Mouse (Mus musculus) mesoderm, embryonic 11.5 days (tissue): ENCODE data around the gene Ttc17.
A peak's percentile ranks its signal among the peaks of the same experiment; 100 is the strongest.
"Not testable (repeated sequence)": the region's sequence is repeated elsewhere in the genome, so short reads cannot be mapped to it uniquely, and the experiment has no call there.

ENCODE experiments used
- DNase-seq: peaks from one replicate; pipeline ENCODE4 v3.0.0-alpha.2; 2012; ENCODE audit warnings: low read depth, low spot score

Gene Ttc17

DNA sequence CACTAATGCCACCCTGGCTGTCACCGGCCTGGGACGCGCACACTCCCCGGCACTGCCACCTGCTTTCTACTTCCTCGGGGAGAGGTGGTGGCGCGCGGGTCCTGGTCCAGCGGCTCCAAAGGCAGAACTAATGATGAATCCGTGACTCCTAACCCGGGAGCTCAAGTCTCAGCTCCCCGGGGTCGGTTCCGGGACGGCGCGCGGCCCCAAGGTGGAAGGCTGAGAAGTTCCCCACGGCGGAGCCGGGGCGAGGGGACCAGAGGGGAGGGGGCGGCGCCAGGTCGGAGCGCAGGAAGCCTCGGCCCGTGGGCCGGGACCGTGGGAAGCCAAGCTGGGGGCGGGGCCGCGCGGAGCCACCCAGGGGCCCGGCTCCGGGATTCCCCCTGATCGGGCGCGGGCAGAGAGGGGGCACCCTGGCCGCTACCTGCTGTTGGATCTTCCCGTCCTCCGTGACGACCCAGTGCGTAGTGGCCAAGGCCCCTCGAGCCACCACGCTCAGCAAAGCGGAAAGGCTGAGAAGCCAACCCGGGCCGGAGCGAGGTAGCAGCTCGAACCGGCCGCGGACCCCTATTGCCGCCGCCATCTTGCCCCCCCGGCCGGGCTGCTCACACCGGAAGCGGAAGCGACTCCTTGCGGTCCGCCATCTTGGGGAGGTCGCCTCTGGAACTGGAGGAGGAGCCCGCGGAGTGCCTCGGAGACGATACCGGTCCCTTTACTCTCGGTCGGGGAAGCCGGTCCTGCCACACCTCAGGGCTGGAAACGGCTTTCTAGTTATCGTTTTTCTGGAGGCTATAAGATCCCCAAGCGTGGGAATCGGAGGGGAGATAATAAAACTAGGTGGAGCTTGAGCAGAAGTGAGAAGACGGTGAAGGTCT is at the start of gene Ttc17:
TSS of gene Ttc17 (minus strand) at position 607 of the 875 bp plus-strand sequence.
- peak; percentile 91 for DNase-seq

DNA sequence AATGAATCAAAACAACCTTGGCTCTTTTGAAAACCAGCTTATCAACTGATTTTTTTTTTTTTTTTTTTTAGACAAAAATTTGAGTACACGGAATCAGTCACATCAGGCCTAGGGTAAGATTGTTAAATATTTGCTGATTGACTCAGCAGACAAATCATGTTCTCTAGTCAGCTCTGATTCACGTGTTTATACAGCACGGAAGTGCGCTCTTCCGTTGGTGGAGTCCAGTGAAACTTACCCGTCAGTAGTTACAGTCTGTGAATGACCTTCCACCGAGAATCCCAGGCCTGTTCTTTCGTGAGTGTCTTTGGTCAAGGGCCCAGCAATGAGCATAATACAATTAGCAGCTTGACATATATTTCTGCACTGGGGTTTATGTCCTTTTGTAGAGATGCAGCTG is 43.2 kb upstream of the Ttc17 start:
- DNase-seq, result no peak

DNA sequence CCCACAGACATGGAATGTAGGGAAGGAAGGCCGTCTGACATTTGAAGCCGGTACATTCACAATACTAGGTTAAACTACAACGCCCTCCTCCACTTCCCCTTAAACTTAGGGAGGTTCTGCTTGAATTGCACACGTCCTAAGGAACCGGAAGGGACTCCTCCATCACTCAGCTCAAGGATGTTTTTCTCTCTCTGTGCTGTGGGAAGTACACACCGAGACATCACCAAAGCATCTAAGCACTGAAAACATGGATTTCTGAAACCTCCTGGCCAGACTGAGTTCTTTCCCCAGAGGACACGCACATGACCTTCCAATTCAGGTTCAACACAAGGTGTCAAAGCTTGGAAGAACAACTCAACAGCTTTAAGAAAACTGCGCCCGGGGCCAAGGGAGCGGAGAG is 30.5 kb upstream of the Ttc17 start:
- peak; percentile 13 for DNase-seq

DNA sequence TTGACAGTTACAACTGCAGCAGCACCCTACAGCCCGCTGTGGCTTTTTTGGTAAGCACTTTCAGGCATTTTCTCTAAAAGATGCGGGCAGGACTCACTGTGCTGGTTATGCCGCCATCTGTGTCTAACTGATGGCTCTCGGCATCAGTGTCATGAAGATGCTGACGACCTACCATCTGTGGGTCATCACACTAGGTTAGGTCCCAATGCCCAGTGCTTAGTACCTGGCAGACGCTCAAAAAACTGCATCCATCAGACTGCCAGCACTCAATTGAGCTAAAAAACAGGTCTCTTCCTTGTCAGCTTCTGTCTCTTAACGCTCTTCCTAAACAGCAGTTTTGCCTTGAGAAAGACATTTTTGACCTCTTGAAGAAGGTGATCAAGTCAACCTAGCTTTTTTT is 29.0 kb upstream of the Ttc17 start:
- no peak for DNase-seq

DNA sequence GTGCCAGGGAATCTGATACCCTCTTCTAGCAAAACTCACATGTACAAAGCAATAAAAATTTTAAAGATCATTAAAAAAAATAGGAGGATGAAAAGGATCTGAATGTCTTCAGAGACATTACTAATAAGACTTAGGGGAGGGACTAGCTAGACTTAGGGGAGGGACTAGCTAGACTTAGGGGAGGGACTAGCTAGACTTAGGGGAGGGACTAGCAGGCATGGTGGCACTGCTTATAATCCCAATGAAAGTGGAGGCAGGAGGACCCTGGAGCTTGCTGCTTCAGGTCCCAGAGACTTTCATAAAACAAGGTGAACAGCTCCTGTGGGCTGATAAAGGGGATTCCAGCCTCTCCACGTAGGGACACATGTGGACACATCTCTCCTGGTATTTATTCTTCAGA is 28.3 kb upstream of the Ttc17 start:
- DNase-seq, result no peak

DNA sequence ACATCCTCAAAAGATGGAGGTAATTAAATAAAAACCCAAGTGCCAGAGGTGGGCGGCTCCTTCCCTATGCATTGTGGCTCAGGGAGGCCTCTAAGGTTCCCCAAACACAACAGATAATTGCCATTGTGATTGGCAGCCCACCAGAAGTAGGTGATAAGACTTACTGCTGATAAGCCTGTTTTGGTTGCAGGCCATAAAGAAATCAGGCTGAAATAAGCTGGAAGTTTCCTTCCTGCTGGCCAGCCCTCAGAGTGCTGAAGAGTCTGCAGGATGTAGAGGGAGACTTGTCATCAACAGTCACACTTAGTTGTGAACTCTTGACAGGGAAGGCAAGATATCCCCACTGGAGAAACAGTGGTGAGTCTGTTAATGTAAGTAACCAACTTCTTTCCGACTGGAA is 25.7 kb upstream of the Ttc17 start:
- DNase-seq, result no peak

DNA sequence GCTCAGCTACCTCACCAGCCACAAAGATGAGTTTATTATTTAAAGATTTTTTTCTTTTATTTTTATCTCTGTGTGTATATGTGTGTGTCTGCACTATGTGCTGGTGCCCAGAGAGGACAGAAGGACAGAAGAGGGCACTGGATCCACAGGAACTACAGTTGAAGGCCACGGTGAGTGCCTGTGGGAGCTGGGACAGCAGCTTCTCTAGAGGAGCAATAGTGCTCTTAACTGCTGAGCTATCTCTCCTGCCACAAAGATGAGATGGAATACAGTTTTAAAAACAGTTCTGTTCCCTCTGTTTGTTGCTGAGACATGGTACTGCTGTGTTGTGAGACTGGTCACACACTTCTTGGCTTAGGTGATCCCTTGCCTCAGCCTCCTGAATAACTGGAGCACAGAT is 22.0 kb upstream of the Ttc17 start:
- no peak for DNase-seq

DNA sequence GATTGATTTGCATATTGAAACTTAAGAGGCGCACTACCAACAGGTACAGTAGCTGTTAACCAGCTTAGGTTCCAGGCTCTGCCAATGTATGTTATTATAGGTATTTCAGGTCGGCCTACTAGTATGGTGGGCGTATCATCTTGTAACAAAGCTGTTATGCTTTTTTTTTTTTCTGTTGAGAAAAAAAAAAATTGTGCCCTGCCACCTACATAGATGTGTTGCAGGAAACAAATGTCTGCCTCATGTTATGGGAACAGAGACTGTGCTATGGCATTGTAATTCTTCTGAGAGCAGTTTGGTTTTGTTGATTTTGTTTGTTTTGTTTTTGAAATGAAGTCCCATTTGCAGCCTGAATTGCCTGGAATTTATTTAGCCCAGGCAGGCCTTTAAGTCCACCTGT is 952 bp upstream of the Ttc17 start:
- DNase-seq, result no peak

DNA sequence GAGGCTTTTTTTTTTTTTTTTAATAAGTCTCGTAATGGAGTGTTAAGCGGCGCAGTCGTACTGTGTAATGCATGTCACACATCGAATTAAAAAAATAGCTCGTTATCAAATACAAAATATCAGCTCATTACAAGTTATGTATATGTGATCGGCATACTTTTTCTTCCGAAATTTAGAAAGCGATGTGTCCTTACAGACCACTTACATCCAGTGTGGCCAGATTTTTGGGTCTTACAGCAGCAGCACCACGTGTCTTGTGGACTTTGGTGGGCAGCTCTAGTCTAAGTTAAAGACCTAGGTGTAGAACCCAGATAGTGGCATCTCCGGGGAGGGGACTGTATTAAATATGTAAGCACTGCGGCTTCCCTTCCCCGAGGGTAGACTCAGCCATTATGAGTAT is 532 bp upstream of the Ttc17 start:
- peak; percentile 43 for DNase-seq

DNA sequence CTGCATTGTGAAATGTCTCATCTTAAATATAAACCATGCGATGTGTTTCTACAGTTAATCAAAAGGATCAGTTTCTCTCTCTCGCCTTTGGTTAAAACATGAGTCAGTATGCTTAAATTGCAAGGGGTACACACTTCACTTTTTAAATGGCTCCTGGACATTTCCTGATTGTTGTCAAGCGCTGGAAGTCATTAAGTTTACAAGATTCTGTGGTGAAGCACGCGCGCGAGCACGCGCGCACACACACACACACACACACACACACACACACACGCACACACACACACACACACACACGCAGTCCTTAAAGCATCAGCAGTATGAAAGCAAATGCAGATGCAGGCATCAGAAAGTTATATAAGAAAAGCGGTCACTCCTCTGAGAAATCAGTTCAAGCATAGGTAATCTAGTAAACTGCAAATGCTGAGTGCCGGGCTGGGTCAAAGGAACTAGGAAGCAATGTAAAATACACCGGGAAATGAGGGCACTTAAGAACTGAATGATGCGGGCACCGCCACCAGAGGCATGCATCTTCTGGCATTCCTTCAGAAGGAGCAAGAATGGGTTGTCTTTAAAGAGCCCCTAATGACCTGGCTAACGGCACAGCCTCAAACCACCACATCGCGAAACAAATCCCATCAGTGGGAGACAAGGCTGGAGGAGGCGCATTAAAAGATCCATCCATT is 949 bp downstream of the Ttc17 start:
- DNase-seq, result peak; percentile 38

DNA sequence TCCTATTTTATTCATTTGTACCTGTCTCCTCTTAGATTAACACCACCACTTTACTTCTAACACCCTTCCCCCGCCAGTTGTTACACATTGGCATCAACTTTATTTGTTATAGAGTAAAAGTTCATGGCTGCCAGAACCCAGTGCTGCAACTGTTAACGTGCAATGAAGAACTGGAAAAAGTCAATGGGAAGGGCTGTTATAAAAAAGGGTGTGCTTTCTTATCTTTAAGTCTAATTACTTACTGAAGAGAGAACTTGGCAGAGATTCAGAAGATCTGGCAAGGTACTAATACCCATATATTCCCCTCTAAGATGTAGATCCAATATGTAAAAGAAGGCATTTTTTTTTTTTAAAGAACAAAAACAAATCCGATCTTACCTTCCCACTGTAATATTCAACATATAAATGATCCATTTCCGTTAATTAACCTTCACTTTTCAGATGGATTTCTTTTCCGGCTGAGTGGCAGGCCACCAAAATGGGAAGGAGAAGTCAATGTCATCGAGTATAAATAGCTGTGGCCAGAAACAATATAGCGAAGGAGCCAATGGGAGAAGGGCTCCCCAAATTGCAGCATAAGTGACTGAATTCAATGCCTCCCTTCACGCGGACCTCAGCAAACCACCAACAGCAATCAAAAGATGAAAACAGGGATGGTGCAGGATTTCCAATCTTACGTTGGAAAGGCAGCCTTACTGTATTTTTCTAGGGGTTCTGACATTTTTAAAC is 1.8 kb downstream of the Ttc17 start:
- DNase-seq, result no peak

DNA sequence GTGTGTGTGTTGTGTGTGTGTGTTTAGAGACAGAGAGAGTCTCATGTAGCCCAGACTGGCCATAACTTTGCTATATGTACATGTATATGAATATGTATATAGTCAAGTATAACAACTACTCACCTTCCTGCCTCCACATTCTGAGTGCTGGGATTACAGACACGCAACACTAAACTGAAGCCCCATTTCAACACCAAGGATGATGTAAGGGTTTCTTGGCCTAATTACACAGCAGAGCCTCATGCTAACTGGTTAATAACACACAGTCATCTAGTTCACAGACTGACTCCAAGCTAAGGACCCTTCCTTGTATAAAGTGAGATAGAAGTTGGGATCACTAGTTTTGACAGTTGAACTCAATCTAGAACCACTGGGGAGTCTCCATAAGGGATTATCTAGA is 3.9 kb downstream of the Ttc17 start:
- no peak for DNase-seq

DNA sequence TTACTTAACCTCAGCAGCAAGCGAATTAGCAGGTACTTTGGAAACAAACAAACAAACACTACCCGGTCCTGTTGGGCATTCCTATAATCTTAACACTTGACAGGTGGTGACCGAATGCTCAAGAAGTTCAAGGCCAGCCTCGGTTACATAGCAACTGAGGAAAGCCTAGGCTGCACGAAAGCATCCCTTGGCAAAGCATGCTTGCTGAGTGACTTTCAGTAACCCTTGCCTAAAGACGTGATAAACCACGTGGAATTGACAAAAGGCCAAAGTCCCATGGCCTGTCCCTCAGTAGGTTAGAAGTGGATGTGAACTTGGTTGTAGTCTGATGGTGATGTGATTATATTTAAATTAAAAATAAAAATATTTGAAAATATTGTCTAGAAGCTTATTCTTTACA is 4.4 kb downstream of the Ttc17 start:
- no peak for DNase-seq

DNA sequence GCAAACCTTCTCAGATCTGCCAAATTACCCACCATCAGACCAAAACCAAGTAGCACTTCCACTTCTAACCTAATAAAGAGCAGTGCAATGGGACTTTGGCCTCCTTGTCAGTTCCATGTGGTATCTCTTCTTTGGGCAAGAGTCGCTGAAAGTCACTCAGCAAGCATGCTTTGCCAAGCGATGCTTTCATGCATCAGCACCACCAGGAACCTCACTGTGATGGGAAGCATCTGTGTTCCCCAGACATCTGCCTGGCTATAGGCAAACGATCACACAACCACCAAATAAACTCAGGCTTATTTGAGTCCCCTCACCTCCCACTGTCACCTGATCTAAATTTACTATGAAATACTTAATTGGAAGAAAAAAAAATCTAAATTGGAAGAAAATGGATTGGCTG is 5.5 kb downstream of the Ttc17 start:
- no peak for DNase-seq

DNA sequence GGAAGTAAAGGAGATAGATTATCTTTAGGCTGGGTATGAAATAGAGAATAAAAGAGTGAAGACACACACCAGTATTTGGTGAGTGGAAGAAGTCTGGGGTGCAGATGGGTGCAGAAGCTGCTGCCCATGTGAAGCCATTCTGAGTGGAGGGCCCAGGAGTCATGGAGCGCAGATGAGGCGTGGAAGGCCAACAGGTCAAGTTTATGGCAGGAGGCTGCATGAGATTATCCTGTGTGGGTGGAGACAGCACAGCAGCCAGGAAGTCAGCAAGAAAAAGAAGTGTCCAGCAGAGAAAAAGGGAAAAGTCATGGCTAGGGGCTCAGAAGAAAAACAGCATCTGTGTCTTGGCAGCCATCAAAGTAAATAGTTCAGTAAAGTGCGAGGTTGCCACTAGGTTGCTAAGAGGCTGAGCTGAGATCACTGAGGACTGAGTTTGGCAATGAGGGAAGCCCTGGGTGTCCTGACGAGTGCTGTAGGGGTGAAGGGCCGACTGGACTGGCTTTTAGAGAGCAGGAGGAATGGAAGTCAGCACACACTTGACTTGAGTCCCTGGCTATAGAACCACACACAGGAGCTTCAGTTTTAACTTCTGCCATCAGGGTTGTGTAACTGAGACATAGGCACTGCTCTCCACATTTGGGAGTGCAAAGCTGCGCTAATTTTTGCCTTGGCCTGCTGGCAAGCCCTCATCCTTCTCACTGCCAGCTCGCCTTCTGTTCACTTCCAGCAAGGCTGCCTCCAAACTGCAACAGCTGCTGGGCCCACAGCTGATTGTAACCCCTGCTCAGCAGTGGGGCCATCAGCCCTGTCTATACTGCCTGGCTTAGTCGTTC is 8.1 kb downstream of the Ttc17 start:
- DNase-seq, result no peak

DNA sequence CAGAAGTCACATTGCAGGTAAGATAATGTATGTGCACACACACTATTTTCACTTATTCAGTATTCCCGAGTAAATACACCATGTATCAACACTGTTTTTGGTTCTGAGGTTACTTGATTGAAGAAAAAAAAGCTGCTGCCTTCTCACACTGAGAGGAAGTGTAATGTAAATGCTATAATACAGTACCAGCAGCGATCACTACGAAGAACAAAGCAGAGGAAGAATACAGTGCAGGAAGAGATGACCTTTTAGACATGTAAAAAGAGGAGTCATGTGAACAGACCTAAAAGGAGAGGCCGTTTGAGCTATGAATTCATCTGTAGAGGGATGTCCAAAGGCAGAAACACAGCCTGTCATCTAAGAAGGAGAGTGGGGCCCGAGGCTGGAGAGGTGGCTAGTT is 9.0 kb downstream of the Ttc17 start:
- no peak for DNase-seq

DNA sequence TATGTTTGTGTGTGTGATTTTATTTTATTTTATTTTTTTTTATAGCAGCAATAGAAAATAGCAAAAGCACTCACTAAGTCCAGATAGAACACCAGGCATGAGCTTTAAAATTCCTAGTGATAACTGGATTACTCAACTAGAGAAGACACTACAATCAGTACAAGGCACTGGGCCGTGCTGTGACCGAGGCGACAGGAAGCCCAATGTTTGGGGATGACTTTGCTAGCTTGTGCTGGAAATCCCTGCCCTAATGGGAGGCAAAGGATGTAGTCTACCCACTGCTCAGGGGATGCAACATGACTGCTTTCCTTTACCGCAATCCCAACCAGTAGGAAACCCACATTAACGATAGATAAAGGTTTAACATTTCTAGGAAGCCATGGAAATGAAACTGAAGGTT is 10.2 kb downstream of the Ttc17 start:
- DNase-seq, result no peak

DNA sequence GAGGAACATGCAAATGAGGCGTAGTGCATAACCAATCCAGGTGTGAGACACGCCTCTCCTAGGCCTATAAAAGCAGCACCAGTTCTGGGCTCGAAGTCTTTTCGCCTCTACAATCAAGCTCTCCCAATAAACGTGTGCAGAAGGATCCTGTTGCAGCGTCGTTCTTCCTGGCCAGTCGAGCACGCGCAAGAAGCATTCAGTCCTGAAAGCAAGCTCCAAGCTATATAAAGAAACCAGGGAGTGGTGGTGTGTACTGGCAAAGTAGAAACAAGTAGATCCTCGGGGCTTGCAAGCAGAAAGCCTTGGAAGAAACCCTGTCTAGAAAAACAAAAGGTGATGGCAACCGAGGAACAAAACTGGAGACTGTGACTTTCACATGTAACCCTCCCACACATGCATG is 15.4 kb downstream of the Ttc17 start:
- DNase-seq, result not testable (repeated sequence)

DNA sequence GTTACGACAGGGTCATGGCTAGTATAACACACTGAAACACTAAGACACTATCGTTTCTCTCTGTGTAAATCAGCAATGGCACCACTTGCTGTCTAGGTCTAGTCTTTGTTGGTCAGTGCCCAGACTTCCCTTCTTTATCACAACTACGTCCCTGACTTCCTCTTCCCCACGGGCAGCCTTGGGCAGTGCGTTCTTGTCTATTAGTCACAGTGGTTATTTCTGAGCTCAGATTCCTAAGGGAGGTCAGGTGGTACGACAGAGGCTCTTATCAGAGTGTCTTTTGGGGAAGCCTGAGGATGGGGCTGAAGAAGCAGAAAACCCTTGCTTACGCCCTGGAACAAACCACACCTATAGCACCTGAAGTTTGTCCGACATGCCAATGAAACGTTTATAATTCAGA is 17.5 kb downstream of the Ttc17 start:
- no peak for DNase-seq

DNA sequence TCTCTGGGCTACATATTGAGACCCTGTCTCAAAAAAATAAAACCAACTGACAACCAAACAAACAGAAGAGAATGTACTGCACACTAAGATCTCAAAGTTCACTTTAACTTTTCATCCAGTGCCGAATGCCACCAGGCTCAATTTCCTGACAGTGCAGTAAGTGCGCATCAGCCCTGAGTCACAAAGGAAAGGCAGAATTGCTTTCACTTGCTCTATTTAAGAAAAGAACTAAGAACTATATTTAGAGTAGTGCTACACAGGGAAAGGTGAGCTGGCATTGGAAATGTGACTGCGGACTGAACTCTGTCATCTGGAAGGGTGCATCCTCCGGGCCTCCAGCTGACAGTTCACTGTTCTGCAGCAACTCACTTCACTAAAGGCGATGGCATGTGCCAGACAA is 18.6 kb downstream of the Ttc17 start:
- no peak for DNase-seq

DNA sequence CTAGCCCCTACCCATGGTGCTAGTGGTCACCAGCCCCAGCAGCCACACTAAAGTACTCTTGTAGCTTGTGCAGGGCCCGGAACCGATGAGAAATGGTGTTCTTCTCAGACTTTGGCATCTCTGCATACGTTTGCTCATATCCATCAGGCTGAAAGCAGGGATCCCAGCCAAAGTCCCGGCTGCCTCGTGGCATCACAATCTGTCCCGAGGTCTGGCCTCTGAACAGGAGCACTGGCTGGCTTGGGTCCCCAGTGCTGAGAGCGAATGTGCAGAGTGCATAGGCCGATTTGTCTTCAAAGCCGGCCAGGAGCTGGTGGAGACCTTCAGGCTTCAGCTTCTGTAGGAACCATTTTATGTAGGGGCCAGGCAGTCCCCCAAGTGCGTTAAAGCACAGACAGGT is 22.0 kb downstream of the Ttc17 start:
- DNase-seq, result not testable (repeated sequence)
